Comparison of ENCODE assay signal across 7 mouse cellular contexts in the genomic region with DNA sequence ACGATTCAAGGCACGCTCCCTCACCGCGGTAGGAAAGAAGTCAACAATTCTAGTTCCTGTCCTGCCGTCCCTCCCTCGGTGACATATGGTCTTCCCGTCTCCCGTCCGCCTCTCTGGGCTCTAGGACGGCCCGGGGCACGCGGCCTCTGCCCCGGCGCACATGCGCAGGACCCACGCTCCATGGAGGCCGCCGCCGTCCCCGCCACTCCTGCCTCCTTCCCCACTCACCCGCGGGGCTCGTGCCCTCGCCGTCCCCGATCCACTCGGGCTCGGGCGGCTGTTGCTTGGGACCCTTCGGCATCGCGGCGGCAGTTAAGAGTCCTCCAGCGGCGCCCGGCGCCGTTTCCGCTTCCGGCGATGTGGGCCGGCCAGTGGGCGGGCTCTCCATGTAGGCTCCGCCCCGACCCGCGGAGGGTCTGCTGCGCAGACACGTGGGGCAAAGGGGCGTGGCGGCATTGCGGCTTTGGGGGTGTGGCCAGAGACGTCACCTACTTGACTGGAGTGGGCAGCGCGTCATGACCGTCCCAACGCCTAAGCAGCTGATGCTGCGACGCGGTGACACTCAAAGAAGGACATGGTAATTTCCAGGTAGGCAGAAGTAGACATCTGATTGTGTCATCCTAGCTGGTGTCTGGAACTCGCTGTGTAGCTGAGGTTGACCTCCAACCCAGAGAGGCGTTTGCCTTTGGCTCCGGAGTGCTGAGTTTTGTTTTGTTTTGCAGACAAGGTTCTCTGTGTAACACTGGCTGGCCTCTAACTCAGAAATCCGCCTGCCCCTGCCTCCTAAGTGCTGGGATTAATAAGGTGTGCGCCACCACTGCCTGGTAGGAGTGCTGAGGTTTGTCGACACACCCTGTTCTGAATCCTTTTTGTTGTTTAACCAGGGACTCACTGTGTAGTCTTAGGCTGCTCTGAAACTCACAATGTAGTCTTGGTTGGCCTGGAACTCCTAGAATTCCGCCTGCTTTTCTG. TPM values are rescaled to one million over a fixed set of nuclear protein-coding genes. Genes with fewer than 3 reads are reported as not detected.
DNase-seq lines count a peak whose midpoint lies in the region; ATAC-seq lines count a peak whose summit lies in the region.

A gene (minus strand): TSS at position 344 of the 972 bp plus-strand sequence.

- H3K36me3 ChIP-seq in embryonic facial prominence, embryonic 12.5 days, result peaks cover 35% of the 10 kb centered on the region
- peaks cover 2% of the 10 kb centered on the region; the same call in 1 of the 2 replicates for H3K36me3 ChIP-seq in limb, embryonic 11.5 days (ENCODE audit: control insufficient read depth, insufficient read depth, low read length)
- peaks cover 25% of the 10 kb centered on the region for H3K36me3 ChIP-seq in midbrain, embryonic 14.5 days (ENCODE audit: control insufficient read depth, insufficient read depth, low read length)

- DNase-seq in adrenal gland, postnatal 25 days, result peak; percentile 99
- peak; percentile 100 for DNase-seq in heart, adult 11 months
- DNase-seq in kidney, adult 18-20 months, result peak; percentile 99
- DNase-seq in limb, embryonic 11.5 days (ENCODE audit: low spot score), result peak; percentile 99
- DNase-seq in midbrain, embryonic 14.5 days, result peak; percentile 100
- peak; percentile 99 to 100 for DNase-seq in spleen, adult 18-20 months

- peak within 1 kb of the TSS; percentile 81 for H3K9ac ChIP-seq in embryonic facial prominence, embryonic 12.5 days
- peak within 1 kb of the TSS; percentile 74 for H3K9ac ChIP-seq in limb, embryonic 11.5 days (ENCODE audit: low read length)
- H3K9ac ChIP-seq in midbrain, embryonic 14.5 days (replicated peaks; ENCODE audit: low read length), result peak within 1 kb of the TSS; percentile 65

- no peaks in the 10 kb centered on the region for H3K9me3 ChIP-seq in embryonic facial prominence, embryonic 12.5 days
- H3K9me3 ChIP-seq in limb, embryonic 11.5 days (ENCODE audit: control insufficient read depth, low read length), result no peaks in the 10 kb centered on the region; the same call in 1 of the 2 replicates
- H3K9me3 ChIP-seq in midbrain, embryonic 14.5 days (ENCODE audit: control insufficient read depth, low read length), result no peaks in the 10 kb centered on the region

- H3K4me3 ChIP-seq in embryonic facial prominence, embryonic 12.5 days, result peak within 1 kb of the TSS; percentile 97
- H3K4me3 ChIP-seq in limb, embryonic 11.5 days (ENCODE audit: low read depth, low read length), result peak within 1 kb of the TSS; percentile 94
- H3K4me3 ChIP-seq in midbrain, embryonic 14.5 days (replicated peaks; ENCODE audit: low read depth, low read length), result peak within 1 kb of the TSS; percentile 82

- H3K27me3 ChIP-seq in embryonic facial prominence, embryonic 12.5 days, result no peaks in the 10 kb centered on the region
- no peaks in the 10 kb centered on the region for H3K27me3 ChIP-seq in limb, embryonic 11.5 days (ENCODE audit: control insufficient read depth, insufficient read depth, low read length)
- H3K27me3 ChIP-seq in midbrain, embryonic 14.5 days (ENCODE audit: control insufficient read depth, insufficient read depth, low read length), result no peaks in the 10 kb centered on the region

- peak within 1 kb of the TSS; percentile 76 for H3K4me2 ChIP-seq in embryonic facial prominence, embryonic 12.5 days (replicated peaks)
- peak within 1 kb of the TSS; percentile 81 for H3K4me2 ChIP-seq in limb, embryonic 11.5 days (ENCODE audit: low read depth, severe bottlenecking)
- peak within 1 kb of the TSS; percentile 82 for H3K4me2 ChIP-seq in midbrain, embryonic 14.5 days (ENCODE audit: low read length)

- ATAC-seq in embryonic facial prominence, embryonic 12.5 days (ENCODE audit: insufficient number of reproducible peaks, insufficient read depth, low FRiP score, low TSS enrichment), result peak; percentile 90
- peak; percentile 96 for ATAC-seq in limb, embryonic 11.5 days (ENCODE audit: insufficient number of reproducible peaks, low FRiP score, low TSS enrichment, low read depth)
- peak; percentile 99 for ATAC-seq in midbrain, embryonic 14.5 days (ENCODE audit: low FRiP score, low TSS enrichment)

- under 1% methylated on average over 68 of the region's 68 CpGs for WGBS in embryonic facial prominence, embryonic 12.5 days
- WGBS in limb, embryonic 11.5 days, result 1% methylated on average over 68 of the region's 68 CpGs
- WGBS in midbrain, embryonic 14.5 days, result under 1% methylated on average over 68 of the region's 68 CpGs

- peaks cover 11% of the 10 kb centered on the region for H3K4me1 ChIP-seq in embryonic facial prominence, embryonic 12.5 days
- peaks cover 5% of the 10 kb centered on the region for H3K4me1 ChIP-seq in limb, embryonic 11.5 days (ENCODE audit: control insufficient read depth, insufficient read depth, low read length)
- H3K4me1 ChIP-seq in midbrain, embryonic 14.5 days (ENCODE audit: control insufficient read depth, insufficient read depth, low read length), result peaks cover 10% of the 10 kb centered on the region

- peak within 1 kb of the TSS; percentile 73 for H3K27ac ChIP-seq in embryonic facial prominence, embryonic 12.5 days
- no peak within 1 kb of the TSS for H3K27ac ChIP-seq in limb, embryonic 11.5 days (replicated peaks; ENCODE audit: low read depth, low read length)
- peak within 1 kb of the TSS; percentile 74 for H3K27ac ChIP-seq in midbrain, embryonic 14.5 days (replicated peaks; ENCODE audit: low read depth, low read length)

RNA-seq across cellular contexts. Expression of the gene that starts here (rescaled TPM):
- 99.5 and 116 TPM in 2 replicates for total RNA-seq in adrenal gland, postnatal 25 days (2021)
- polyA plus RNA-seq in embryonic facial prominence, embryonic 12.5 days (2016; fragmentation: Nextera tagmentation; extraction: Ambion mirVana), result 91.2 and 113 TPM in 2 replicates
- polyA plus RNA-seq in limb, embryonic 11.5 days (2014; fragmentation: Nextera tagmentation; extraction: Ambion mirVana), result 120 and 121 TPM in 2 replicates
- 64.9 and 82.4 TPM in 2 replicates for polyA plus RNA-seq in midbrain, embryonic 14.5 days (2014; fragmentation: Nextera tagmentation; extraction: Ambion mirVana)
